Mouse (Mus musculus): ENCODE measurements around the gene Spata17.

Spata17 gene

DNA sequence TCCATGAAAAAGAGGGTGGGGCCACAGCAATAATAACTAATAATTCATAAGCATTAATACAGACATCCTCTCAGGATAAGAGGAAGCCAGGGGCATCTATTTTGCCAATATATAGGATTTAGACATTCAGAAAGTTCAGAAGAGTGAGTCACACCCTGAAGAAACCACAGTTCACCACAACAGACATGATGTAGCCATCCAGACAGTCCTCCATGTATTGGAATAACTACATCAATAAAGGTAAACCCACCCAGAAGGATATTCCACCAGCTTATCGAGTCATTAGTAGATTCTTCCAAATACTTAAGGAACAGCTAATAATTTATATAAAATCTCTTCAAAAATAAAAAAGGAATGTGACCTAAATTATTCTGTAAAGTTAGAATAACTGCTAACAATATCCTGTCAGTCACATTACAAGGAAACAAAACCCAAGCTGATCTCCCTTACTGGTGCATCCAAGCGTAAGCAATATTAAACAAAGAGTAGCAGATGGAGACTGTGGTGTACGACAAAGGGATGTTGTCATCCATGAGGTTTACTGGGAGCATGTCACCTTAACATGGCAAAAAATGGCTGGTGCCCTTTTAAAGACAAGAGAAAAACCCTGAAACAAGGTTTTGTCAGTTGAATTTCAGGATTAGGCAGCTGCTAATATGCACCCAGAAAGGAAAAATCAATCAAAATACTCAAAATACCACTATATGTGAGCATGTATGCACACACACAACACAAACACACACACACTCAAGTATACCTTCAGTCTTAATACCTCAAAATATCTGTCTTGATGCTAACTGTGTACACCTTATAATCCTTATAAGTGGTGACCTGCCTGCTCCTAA, 138.8 kb downstream of the Spata17 start:
- DNase-seq: no peak

DNA sequence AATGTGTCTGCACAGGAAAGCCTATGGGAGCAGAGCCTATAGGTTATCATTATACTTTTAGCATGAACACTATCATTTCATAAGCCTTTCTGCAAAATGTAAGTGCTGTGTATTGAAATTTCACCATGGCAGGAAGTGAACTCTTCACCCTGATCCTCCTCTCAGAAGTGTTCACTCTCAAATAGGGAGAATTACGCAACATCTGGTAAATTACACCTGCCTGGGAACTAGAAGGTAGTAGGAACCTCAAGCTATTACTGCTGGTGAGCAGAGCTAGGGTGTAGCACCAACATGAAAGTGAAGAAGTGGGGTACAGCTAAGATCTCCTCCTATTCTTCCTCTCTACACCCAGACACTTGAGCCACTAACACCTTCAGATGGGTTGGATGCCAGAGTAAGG, 155.4 kb downstream of the Spata17 start:
- no peak for DNase-seq

DNA sequence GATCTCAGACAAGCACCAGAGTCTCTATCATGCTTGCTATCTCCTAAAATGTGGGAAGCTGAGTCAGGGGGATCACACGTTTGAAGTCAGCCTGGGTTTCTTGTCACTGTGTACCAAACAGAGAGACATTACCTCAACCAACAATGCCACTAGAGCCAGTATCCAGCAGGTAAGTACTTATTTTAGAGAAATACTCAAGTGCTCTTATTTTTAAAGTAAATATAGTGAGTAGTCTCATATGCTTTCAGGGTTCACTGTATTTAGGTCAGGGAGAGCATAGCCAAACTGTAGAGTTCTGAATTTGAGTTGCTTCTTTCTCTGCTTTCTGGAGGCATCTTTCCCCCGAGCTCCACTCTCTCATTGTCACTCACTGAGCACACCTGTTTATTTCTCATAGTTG, 160.9 kb downstream of the Spata17 start:
- DNase-seq: no peak

DNA sequence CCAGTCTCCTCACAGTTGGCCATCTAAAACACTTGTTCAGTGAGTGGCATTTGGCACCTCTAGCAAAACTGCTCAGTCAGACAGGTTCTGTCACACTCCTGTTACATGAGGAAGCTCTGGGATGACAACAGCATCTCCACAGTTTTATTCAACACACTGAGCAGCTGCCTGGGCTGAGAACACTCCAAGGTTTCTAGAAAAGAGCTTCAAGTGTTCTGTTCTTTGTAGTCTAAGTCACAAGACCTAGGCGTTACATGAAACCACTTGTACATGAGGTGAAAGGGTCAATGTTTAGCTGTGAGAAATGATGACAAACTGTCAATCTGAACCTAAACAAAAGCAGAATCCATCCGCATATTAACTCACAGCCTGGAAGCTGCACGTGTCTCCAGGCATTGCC, 161.4 kb downstream of the Spata17 start:
- no peak for DNase-seq

DNA sequence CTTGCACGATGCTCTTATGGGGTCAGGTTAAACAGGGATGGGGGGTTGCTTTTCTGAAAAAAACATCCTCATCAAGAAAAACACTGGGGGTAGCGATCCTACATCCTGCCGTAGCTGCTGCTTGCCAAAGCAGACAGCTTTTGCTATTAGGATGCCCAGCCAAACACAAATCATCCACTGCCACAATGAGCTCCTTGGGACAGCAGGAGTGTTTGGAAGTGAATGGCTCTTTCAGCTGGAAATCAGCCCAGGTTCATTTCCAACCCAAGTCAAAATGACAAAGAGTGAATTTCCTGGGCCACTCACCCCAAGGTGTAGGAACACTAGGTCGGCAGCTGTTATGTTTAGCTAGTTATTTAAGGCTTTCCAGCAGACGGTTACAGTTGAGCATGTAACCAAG, 162.7 kb downstream of the Spata17 start:
- no peak for DNase-seq

DNA sequence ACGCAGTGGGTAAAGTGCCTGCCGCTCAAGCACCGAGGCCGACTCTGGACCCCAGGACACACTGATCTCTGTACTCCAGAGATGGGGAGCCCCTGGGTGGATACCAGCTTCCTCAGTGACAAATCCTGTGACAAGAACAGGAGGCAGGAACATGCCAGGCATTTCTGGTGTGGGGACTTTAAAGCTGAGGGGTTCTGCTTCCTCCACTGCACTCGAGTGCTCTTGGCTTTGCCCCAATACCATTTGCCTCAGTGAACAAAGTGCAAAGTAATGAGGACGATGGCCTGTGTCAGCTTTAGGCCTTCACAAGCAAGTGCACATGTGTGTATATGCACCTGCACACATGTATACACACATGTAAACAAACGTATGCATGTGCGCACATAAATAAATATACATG, 164.0 kb downstream of the Spata17 start:
- DNase-seq: no peak

DNA sequence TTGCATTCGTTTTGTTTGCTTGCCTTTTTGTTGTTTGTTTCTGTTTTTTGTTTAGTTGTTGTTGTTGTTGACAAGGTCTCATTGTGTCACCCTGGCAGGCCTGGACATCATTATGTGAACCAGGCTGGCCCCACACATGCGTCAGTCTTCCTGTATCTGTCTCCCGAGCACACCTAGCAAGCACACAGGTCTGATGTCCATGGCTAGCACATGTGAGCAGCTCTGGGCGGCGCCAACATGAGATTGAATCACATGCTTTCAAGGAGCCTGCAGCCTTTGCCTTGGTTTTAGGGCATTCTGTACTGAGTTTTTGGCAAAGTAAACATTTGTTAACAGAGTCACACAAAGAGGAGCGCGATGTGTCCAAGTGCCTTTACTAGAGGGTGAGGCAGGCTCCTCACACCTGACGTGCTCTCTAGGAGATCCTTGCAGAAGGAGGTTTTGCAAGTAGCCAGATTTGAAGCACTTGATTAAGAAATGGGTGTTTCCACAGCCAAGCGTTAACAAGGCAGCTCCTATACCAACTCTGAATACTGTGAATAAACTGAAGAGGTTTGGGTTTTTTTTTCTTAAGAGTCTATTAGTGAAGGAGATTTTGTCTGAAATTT, 166.5 kb downstream of the Spata17 start:
- DNase-seq: no peak

DNA sequence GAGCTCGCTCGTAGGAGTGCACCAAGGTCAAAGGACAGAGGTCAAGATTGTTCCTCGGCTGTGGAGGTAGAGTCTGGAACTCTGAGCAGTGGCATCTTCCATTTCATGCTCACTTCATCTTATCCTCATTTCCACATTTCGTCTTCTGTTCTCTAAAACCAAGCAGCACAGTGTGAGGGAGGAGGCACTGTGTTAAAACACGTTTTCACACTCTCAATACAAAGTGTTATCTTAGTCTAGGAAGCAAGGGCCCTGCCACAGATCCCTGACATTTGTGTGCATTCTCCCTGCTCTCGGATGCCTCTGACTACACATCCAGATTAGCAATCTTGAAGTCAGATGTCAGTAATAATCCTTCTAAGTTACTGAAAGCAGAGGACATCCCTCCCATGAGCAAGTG, 170.5 kb downstream of the Spata17 start:
- DNase-seq: no peak

DNA sequence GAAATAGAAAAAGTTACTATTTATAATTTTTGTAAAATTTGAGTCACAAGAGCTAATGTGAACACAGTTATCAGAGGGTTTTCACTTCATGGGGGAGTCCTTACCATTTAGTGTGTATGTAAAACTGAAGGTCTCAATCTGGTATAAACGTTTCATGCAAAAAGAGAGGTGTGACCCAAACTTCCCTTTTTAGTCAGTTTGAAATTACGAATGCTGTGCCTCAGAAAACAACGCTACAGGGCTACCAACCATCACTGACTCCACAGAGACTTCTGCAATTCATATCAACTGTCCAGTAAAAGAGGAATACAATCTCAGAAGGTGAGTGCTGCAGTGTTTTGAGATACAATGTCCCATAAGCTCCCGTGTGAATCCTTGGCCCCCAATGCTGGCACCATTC, 175.5 kb downstream of the Spata17 start:
- no peak for DNase-seq

DNA sequence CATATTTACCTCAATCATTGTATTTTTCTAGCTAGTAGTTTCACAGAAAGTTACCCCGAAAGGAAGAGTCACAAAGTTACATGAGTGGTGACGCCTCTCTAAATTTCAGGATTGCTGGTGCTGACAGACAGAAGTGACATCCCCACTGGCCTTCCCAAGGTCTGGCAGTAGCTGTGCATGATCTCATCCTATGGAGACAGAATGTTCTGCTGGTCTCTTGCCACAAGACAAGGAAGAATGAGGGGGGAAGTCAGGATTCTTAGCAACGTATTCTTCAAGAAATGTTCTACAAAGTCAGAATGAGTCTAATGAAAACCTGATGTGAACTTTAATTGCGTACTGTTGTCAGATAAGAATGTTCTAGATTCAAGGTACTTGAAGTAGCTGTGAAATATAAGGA, 179.5 kb downstream of the Spata17 start:
- DNase-seq: no peak

DNA sequence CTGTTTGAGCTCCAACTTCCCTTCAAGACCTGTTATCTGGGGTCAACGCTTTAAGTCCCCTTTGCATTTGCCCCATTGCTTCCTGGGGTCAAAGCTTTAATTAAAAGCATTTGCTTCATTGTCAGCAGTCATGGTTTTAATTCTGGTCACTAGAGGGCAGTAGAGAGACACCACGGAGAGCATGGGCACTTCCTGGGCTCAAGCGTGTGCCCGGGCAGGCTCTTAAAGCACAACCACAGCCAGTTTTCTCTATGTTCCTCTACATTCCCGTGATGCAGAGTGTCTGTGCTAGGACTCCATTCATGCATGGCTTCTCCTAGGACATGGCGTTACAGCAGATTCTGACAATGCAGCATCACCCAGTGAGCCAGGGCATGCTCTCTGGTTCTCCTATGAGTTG, 183.5 kb downstream of the Spata17 start:
- no peak for DNase-seq

DNA sequence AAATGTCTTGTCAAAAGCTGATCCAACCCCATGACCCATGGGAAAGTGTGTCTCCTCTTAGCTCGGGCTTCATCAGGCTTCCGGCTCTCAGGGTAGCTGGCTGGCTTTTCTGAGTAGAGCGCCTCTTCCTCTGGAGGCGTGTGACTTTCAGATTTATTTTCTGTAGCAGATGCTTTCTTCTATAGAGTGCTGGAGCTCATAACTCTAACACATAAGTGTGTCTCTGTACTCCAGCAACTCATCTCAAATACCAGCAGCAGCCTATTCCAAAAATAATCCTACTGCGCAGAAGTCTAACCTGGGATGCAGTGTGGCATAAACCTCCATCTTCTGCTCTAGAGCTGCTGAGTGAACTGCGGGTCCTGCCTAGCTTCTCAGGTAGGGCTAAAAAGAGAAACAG, 186.4 kb downstream of the Spata17 start:
- no peak for DNase-seq

DNA sequence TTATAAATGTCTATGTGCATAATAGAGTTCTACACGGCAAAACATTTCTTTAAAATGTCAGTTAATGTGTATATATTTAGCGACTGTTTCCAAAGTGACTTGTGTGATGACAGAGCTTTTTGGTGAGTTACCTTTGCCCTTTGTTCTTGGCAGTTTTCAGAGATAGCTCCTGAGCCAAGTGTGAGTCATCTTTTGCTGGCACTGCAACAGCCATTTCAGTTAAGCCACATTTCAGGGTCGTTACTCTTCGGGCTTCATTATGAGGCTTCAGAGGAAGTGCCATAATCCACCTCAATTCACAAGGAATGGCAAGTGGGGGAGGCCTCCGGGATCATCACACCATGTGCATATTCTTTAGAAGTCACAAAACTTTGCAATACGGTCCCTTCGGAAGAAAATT, 195.3 kb downstream of the Spata17 start:
- no peak for DNase-seq

DNA sequence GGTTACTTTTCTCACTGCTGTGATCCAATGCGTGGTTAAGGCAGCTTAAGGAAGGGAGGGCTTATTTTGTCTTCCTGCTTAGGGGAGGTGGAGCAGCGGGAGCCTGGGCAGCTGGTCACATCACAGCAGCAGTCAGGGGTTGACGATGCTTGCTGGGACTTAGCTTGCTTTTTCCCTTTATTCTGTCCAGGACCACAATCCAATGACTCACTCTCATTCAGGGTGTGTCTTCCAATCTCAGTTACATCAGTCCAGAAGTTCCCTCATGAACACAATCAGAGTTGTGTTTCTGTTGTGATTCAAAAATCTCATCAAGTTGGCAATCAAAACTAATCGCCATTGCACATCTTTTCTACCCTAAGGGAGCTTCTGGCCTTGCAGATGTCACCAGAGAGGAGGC, 199.1 kb downstream of the Spata17 start:
- DNase-seq: no peak

DNA sequence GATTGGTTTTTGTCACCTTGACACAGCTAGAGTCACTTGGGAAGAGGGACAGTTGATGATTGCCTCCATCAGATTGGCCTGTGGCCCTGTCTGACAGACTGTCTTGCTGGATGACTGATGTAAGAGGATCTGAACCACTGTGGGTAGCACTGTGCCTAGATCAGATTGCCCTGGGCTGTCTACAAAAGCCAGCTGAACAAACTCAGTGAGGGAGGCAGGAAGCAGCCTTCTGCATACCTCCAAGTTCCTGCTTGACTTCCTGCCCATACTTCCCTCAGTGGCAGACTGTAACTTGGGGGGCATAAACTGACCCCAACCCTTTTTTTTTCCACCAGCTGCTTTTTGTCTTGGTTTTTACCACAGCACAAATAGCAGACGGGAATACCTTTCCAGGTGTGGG, 199.6 kb downstream of the Spata17 start:
- no peak for DNase-seq

DNA sequence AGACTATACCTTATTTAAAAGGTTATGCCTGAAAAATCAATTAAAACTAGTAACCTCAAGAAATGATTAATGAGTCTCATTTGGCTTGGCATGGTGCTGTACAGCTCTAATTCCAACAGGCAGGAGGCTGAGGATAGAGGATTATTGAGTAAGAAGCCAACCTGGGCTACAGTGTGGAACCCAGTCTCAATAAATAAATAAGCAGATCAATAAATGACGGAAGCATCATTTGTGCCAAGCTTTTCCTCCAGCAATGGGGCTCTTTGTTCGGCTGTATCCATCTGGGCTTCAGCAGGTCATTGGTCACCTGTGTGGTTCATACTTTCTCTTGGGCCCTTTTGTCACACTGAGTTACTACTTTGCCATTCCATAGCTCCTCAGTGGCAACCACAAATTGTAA, 201.1 kb downstream of the Spata17 start:
- no peak for DNase-seq

DNA sequence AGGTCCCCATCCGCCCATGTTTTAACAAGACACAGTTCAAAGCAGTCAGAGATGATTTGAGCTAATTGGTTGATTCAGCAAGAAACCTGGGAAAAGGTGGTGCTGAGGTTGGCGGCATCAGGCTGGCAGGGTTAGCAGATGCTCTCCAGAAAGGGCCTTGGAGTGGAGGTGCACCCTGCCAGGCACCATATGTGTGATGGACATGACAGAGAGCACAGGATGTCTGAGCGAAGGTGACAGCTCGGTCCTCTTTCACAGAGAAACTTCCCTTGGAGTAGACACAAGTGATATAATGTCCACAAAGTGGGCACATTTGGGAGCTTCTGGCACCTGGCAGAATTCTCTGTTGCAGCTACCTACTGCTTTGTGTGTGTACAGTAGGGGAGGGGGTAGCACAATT, 203.7 kb downstream of the Spata17 start:
- no peak for DNase-seq

DNA sequence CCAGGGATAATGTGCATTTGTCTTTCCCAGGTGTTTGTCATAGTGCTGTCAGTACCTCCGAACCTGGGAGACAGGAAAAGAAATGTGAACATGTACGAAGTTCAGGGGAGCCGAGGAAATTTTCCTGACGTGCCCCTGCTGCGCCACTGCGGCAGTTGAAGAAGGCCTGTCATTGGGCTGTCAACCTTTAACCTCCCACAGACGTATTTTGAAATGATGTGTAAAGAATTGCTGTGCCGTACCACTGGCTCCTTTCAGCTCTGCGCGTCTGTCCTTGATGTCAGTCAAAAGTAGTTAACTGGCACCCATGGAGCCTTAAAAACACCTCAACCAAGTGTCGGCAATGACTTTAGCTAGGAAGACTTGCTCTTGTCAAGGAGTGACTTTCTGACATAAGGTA, 205.2 kb downstream of the Spata17 start:
- DNase-seq: no peak

DNA sequence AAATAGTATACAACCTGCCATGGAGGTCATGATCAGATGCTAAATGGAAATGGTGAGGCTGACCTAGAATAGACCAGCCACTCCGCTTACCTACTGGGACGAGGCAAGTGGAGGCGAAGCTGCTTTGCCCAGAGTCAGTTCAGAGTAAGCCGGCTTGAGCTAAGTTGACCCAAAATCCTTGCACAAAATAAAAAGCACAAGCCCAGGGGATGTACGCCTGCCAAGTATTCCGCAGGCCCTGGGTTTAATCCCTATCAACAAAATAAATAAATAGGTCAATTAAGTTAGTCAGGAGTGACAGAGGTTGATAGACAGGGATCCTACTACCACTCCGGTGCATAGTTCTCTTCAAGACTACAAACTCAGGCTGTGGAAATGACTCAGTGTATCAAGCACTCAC, 207.0 kb downstream of the Spata17 start:
- DNase-seq: no peak

DNA sequence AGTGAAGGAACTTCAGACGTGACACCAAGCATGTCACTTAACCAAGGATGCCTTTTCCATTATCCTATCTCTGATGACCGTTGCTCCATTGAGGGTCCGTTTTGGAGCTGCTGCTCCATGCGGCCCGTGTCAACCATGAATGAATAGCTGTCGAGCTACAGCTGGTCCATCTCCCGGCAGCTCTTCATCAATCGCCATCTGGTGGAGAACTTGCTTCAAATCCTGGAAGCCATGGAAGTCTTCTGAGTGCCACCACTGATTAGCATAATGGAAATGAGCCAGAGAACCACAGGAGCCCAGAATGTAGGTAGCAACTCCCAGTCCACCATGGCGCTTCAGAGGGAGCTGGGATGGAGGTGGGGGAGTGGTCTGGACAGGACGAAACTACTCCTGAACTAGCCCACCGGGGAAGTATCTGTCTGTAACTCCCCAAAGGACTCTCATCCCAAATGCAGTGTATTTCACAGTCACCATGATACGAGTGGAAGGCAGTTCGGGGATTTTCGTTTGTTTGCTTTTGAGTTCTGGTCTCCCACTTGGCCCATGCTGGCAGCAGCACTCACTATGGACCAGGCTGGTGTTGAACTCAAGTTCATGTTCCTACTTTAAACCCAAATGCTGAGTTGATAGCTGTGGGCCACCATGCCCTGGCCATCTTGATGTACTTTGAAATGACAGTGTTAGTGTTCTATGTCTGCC, 208.9 kb downstream of the Spata17 start:
- DNase-seq: no peak

DNA sequence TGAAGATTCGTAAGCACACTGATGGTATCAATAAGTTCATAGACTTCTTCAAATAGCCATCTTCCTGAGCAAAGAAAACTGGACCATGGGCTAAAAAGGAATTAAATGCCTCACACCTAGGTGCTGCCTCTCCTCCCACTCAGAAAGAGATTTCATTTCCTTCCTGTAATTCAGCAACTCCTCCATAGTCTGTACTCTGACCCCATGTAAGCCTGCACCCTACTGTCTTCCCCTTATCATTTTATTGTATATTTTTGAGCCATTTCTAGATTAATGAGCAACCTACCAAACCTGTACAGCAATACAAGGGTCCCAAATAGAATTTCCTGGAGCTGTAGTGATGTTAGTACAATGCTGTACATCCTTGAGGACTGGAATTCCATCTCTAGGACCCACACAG, 211.0 kb downstream of the Spata17 start:
- no peak for DNase-seq

DNA sequence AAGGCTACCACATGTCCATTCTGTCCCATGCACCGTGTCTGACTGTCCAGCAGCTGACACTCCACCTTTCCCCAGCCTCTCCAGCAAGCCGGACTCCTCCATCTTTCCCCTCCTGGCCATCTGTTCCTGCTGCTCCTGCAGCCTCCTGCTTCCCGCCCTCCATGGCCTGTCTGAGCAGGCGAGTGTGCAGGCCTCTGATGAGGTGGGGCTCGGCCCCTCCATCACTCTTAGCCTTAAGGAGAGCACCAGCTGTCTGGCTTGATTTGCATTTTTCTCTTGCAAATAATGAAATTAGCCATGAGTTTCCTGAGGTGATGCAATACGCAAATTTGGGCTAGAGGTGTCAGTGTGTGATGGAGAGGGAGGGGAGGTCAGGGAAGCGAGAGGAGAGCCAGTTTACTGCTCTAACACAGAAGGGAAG, 211.8 kb downstream of the Spata17 start:
- no peak for DNase-seq

DNA sequence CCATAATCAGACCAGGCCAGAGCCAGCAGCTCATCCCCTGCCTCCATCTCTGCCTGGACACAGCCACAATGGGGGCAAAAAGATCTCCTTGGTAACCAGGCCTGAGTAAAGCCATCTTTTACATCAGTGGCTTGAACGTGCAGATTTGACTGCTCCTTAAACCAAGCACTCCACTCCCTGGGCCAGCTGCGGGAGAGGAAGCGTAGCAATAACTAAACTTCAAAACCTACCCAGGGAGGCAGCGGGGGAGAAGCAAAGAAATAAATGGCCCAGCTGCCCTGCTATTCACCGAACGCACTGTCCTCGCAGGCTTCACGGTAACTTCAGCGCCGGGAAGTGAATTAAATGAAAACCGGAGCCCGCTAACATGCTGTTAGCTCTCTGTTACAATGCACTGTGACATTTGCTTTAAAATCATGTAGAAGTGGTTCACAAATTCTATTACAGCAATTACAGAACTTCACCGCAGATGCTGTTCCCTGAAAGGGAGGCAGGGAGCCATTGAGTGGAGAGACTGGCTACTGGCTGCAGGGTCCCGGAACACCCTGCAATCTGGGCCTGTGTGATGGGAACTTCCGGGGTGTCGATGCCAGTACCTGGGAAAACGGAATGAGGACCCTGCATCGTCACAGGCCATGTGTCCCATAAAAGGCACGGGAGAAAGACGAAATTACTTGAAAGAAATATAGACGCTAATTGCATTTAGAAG, 217.5 kb downstream of the Spata17 start:
- DNase-seq: no peak
